Mouse (Mus musculus) erythroblast, embryonic 14.5 days (primary cell): Measurements from ENCODE around the gene Rabl6. TPM values are rescaled to one million over a fixed set of nuclear protein-coding genes. Genes with fewer than 3 reads are reported as not detected.
A peak's percentile ranks its signal among the peaks of the same experiment; 100 is the strongest.

Source experiments
- H3K27me3 ChIP-seq: 2 replicates; pipeline ENCODE4 v1.6.1; 2012; ENCODE audit warnings: inconsistent platforms; ENCODE audit not compliant: control insufficient read depth
- H3K36me3 ChIP-seq: 2 replicates; pipeline ENCODE4 v1.6.1; 2012; ENCODE audit warnings: mild to moderate bottlenecking, inconsistent platforms; ENCODE audit not compliant: control insufficient read depth
- H3K4me1 ChIP-seq: 2 replicates; pipeline ENCODE4 v1.6.1; 2012; ENCODE audit warnings: inconsistent platforms; ENCODE audit not compliant: control insufficient read depth
- H3K4me3 ChIP-seq: replicated peaks from 2 replicates; pipeline ENCODE3; 2012; ENCODE audit warnings: moderate library complexity, mild to moderate bottlenecking, inconsistent platforms
- H3K9me3 ChIP-seq: 2 replicates; pipeline ENCODE4 v1.6.1; 2012; ENCODE audit warnings: low read length, inconsistent platforms, mixed read lengths; ENCODE audit not compliant: control insufficient read depth
- GATA1 ChIP-seq: IDR thresholded peaks from 2 replicates; pipeline ENCODE4 v1.6.1; 2012; ENCODE audit warnings: low read length, inconsistent platforms, mixed read lengths
- TAL1 ChIP-seq: IDR thresholded peaks from 3 replicates; pipeline ENCODE4 v1.6.1; 2012; ENCODE audit warnings: low read length, inconsistent platforms, mixed read lengths
- polyA plus RNA-seq: library from polyadenylated mRNA; stranded (reverse); fragments of >175 nt; gene quantifications from 2 replicates; pipeline ENCODE4 v1.2.3, GENCODE M21; 2012

Gene Rabl6
- polyA plus RNA-seq, 1 experiment, result 4.6 TPM

DNA sequence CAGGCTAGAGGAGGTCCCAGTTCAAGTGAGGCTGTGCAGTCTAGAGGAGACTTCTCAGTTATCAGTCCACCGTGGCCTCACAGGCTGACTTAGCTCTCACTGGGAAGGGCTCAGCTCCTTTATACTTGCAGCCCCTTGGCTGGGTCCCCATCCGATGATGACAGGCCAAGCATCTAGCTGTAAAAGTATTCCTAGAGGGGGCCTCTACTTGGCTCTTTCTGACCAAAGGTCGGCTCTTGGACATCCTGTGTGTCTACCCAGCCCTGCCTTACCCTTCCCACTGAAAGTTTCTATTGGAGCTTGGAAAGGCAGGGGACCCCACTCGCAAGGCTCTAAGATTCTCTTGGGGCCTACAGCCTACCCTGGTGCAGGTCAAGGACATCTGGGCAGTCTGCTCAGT, 37.1 kb downstream of the Rabl6 start:
- no peak for TF ChIP-seq TAL1
- TF ChIP-seq GATA1, result no peak
- peaks cover 24% of the 10 kb centered on the region for H3K36me3 ChIP-seq
- H3K27me3 ChIP-seq, result peaks cover 12% of the 10 kb centered on the region
- H3K4me1 ChIP-seq, result peaks cover 40% of the 10 kb centered on the region
- no peak overlapping the region for H3K4me3 ChIP-seq
- no peaks in the 10 kb centered on the region for H3K9me3 ChIP-seq

DNA sequence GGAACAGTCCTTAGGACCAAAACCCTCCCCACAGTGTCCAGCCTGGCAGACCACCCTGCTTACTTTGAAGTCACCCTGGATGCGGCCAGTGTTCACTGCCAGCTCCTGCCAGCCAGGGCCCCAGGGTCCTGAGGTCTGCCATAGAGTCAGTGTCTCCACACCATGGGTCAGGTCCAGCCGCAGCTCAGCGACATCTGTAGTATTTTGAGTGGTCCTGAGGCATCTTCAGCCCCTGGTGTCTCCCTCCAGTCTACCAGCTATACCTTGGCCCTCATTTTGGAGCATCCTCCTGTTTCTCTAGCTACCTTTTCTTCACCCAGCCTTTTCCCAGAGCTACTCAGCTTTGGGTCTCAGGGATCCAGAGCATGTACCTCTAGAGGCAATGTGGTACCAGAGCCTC, 39.0 kb downstream of the Rabl6 start:
- Histone ChIP-seq H3K36me3 (peaks cover 40% of the 10 kb centered on the region), H3K9me3 (no peaks in the 10 kb centered on the region), H3K27me3 (no peaks in the 10 kb centered on the region), H3K4me3 (no peak overlapping the region), H3K4me1 (peaks cover 23% of the 10 kb centered on the region)
- TF ChIP-seq GATA1 (no peak), TAL1 (no peak)

DNA sequence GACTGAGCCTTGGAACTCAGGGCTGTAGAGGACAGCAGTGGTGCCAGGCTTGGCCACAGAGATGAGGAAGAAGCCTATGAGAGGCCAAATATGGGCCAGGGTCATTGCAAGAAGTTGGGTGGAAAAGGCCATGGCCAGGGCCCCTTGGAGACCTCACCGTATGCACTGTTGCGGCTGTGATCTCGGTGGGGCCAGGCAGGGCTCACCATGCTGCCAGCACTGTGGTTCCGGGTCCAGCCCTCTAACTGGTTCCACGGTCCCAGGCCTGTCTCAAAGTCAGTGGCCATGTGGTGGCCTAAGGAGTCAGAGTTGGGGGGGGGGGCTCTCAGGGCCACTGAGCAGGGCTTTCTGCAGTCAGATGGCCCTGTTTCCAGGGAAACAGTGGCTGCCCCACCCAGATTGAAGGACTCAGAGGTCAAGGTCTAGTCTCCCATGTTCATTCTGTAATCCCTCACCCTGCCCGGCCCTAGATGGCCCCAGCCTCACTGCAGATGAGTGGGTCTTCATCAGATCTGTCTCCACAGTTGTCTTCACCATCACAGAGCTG, 39.8 kb downstream of the Rabl6 start:
- no peak for TF ChIP-seq TAL1
- TF ChIP-seq GATA1, result no peak
- Histone ChIP-seq H3K36me3 (peaks cover 47% of the 10 kb centered on the region), H3K4me1 (peaks cover 15% of the 10 kb centered on the region), H3K27me3 (no peaks in the 10 kb centered on the region), H3K4me3 (no peak overlapping the region), H3K9me3 (no peaks in the 10 kb centered on the region)

DNA sequence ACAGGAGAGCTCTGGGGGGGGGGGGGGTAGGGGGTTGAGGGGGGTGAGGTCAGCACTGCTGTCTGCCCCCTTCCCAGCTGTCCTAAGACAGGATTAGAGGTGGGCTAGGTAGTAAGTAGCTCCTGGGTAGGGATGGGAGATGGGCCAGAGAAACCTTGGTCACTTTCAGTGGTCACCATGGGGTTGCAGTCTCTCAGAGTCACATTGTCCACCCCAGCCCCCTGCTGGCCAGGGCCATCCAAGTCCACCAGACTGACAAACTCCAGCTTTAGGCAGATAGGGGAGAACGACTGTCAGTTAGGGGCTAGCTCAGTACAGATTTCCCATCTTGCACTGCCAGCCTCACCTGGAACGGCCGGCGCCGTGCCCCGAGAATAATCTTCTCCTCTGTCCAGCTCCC, 41.8 kb downstream of the Rabl6 start:
- H3K36me3 ChIP-seq, result peaks cover 67% of the 10 kb centered on the region
- H3K9me3 ChIP-seq, result no peaks in the 10 kb centered on the region
- peaks cover 14% of the 10 kb centered on the region for H3K4me1 ChIP-seq
- no peak for TF ChIP-seq GATA1
- no peak for TF ChIP-seq TAL1
- H3K4me3 ChIP-seq, result no peak overlapping the region
- no peaks in the 10 kb centered on the region for H3K27me3 ChIP-seq

DNA sequence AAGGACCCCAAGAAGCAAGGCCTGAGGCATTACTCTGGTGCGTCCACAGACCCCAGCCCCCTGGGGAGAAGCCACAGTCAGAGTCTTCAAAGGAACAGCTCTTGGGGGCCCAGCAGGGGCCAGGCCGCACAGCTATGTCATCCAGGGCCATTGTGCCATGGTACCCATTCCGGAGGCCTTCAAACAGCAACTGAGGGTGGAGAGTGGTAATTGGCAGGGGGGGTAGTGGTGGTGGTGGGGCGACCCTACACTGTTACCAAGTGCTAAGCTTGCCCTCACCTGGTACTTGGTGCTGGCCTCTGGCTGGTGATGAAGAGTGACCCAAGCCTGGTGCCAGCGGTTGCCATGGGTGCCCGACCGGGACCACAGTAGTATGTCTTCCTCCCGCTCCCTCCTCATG, 42.6 kb downstream of the Rabl6 start:
- H3K36me3 ChIP-seq, result peaks cover 73% of the 10 kb centered on the region

DNA sequence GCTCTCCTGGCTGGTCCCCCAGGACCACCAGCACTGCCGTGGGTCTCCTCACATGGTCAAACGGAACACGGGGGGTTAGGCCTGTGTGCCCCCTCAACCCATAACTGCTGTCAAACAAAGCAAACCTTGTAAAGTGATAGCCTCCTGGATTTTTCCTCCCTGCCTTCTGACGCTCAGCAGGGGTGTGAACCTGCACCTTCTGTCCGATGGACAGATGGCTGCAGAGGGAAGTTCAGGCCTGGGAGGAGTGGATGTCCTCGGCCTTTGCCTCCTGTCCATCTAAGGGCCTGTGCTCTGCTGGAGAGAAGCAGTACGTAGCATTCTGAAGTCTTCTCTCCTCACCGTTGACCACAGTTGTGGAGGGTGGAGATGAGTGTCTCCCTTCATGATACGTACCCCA, 46.4 kb downstream of the Rabl6 start:
- H3K27me3 ChIP-seq, result no peaks in the 10 kb centered on the region
- peaks cover 69% of the 10 kb centered on the region for H3K36me3 ChIP-seq
- H3K9me3 ChIP-seq, result no peaks in the 10 kb centered on the region
- TF ChIP-seq GATA1 (no peak), TAL1 (no peak)
- no peak overlapping the region for H3K4me3 ChIP-seq
- H3K4me1 ChIP-seq, result peaks cover 34% of the 10 kb centered on the region

More for the DNA sequence above, 42.6 kb downstream of the Rabl6 start:
- H3K9me3 ChIP-seq, result no peaks in the 10 kb centered on the region
- no peak overlapping the region for H3K4me3 ChIP-seq
- TF ChIP-seq TAL1, result no peak
- no peak for TF ChIP-seq GATA1
- no peaks in the 10 kb centered on the region for H3K27me3 ChIP-seq
- peaks cover 12% of the 10 kb centered on the region for H3K4me1 ChIP-seq

DNA sequence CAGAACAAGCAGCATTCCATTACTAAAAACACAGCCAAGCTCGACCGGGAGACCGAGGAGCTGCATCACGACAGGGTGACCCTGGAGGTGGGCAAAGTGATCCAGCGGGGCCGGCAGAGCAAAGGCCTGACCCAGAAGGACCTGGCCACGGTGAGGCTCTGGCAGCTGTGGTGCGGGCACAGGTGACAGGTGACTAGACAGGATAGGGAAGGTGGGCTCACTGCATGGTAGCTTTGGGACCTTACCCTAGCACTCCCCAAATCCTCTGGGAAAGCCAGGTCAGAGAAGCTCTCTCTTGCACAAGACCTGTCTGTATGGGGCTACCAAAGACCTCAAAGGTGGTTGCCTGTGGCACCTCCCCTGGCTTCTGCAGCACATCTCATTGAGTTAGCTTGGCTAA, 47.8 kb downstream of the Rabl6 start:
- no peak for TF ChIP-seq GATA1
- TF ChIP-seq TAL1, result no peak
- H3K4me3 ChIP-seq, result no peak overlapping the region
- H3K9me3 ChIP-seq, result no peaks in the 10 kb centered on the region
- peaks cover 42% of the 10 kb centered on the region for H3K4me1 ChIP-seq
- H3K27me3 ChIP-seq, result no peaks in the 10 kb centered on the region
- peaks cover 65% of the 10 kb centered on the region for H3K36me3 ChIP-seq

DNA sequence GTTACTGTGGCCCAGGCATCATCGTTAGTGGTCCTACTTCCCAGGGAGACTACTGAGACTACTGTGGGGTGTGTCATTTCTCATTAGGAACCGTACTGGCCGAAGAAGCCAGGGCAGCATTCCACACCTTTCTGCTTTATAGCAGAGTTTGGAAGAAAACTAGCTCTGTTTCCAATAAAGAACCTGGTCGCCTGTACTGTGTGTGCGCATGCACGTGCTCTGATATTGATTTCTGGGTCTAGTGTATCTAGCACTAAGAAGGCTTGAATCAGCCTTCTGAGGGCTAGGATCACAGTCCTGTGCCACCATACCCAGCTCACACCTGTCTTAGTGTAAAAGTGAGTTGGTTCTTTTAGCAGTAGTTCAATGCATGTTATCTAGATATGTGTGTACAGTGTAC, 49.5 kb downstream of the Rabl6 start:
- H3K9me3 ChIP-seq, result no peaks in the 10 kb centered on the region
- H3K4me3 ChIP-seq, result peak overlapping the region; percentile 83
- H3K4me1 ChIP-seq, result peaks cover 42% of the 10 kb centered on the region
- H3K27me3 ChIP-seq, result no peaks in the 10 kb centered on the region
- peaks cover 48% of the 10 kb centered on the region for H3K36me3 ChIP-seq
- TF ChIP-seq TAL1 (no peak), GATA1 (no peak)

DNA sequence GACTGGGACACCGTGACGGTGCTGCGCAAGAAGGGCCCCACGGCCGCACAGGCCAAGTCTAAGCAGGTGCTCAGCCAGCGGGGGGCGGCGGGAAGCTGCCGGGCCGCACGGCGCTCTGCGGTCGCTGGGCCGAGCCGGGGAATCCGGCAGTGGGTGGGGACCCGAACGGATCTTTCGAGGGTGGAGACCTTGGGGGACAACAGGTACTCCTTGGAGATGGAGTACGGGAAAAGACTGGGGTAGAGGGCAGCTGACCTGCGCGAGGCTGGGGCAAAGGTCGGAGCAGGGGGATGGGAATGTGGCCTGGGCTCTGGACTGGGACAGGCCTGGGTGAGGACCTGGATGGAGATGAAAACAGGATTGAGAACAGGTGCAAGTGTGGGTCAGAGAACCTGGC, 50.4 kb downstream of the Rabl6 start:
- Histone ChIP-seq H3K4me1 (peaks cover 42% of the 10 kb centered on the region), H3K27me3 (no peaks in the 10 kb centered on the region), H3K9me3 (no peaks in the 10 kb centered on the region), H3K36me3 (peaks cover 40% of the 10 kb centered on the region), H3K4me3 (peak overlapping the region; percentile 83)
- TF ChIP-seq TAL1, result no peak
- TF ChIP-seq GATA1, result no peak
